Mouse (Mus musculus): ENCODE measurements around the gene Ccdc150.

DNA sequence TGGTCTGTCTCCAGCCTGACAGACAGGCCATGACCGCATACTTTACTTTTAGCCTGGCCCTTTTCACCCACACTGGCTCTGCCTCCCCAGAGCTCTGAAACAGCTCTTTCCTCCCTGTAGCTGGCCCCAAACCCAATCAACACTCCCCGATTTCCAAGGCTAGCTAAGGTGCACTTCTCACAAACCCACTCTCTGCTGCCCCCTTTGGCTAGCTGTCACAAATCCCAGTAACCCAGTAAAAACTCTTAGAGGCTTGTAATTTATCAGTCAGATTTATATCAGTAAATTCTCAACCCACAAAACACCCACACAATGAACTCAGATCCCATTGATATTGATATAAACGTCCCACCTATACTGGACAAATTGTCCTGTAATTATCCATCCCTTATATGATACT, 25.1 kb downstream of the Ccdc150 start:
- TF ChIP-seq CTCF (IDR thresholded peaks at IDR 0.05; ENCODE audit: low read depth, low read length) (no peak), POLR2A (IDR thresholded peaks at IDR 0.05; ENCODE audit: extremely low read depth, insufficient read depth, low read length) (no peak)

Measured in liver, adult 2 months (tissue).